Mouse (Mus musculus) liver, adult 2 months (tissue): ENCODE results near the gene Wnk3.

Source experiments
- CTCF ChIP-seq: fragments of 200-500 bp; IDR thresholded peaks from 2 replicates; pipeline ENCODE4 v1.5.1; 2011; ENCODE audit warnings: low read depth, low read length, control low read depth
- POLR2A ChIP-seq: fragments of 200-500 bp; IDR thresholded peaks from 2 replicates; pipeline ENCODE4 v1.6.1; 2011; ENCODE audit warnings: low read length, control low read depth; ENCODE audit not compliant: insufficient read depth; ENCODE audit errors: extremely low read depth

DNA sequence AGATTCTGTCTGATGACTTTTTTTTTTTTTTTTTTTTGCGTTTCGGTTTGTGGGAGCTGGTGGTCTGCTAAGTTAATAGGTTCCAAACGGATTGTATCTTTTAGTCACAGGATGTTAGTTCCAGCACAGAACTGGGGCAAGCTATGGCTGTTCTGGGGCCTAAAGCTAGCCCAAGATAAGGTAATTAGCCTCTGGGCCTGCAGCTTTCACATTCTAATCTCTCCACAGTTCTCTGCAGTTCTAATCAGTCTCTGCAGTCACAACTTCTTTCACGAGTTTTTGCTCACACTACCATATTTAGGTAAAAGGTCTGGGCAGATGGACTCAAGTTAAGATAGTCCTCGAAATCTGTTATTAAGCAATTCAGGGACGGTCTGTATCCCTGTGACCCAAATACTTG is 39.5 kb upstream of the Wnk3 start:
- TF ChIP-seq POLR2A (no peak), CTCF (no peak)
